Mouse (Mus musculus): Measurements from ENCODE around the gene Fyn. TPM values are rescaled to one million over a fixed set of nuclear protein-coding genes. Genes with fewer than 3 reads are reported as not detected.

Gene Fyn
- polyA plus RNA-seq, 1 experiment from 2014 or later, result 85.0 TPM

Other genes with a start within 250 kb of the Fyn start
- gene Fam229b, start 234.9 kb upstream of the Fyn start, polyA plus RNA-seq (2014; fragmentation: Nextera tagmentation; extraction: Ambion mirVana), result 25.0 and 35.1 TPM in 2 replicates
- 11.3 and 12.1 TPM in 2 replicates for gene Tube1, start 234.9 kb upstream of the Fyn start, polyA plus RNA-seq (2014; fragmentation: Nextera tagmentation; extraction: Ambion mirVana)
- 0.28 and 0.33 TPM in 2 replicates for gene Ccn6, start 205.1 kb upstream of the Fyn start, polyA plus RNA-seq (2014; fragmentation: Nextera tagmentation; extraction: Ambion mirVana)
- gene Traf3ip2, start 244.1 kb downstream of the Fyn start, polyA plus RNA-seq (2014; fragmentation: Nextera tagmentation; extraction: Ambion mirVana), result 4.8 and 5.7 TPM in 2 replicates